Mouse (Mus musculus) myocyte (in vitro differentiated cells): ENCODE results near the gene Dnajb13.

ENCODE experiments used
- E2F4 ChIP-seq: IDR thresholded peaks from one replicate; pipeline ENCODE4 v1.6.1; 2011; ENCODE audit warnings: mild to moderate bottlenecking, control low read depth, moderate library complexity; ENCODE audit not compliant: insufficient read depth
- POLR2A ChIP-seq: IDR thresholded peaks from one replicate; pipeline ENCODE4 v1.6.1; 2011; ENCODE audit warnings: low read depth, mild to moderate bottlenecking, control low read depth, moderate library complexity; ENCODE audit not compliant: insufficient read length
- TCF12 ChIP-seq: IDR thresholded peaks from one replicate; pipeline ENCODE4 v1.6.1; 2011; ENCODE audit warnings: mild to moderate bottlenecking, control low read depth; ENCODE audit not compliant: poor library complexity, insufficient read depth, severe bottlenecking

GRCm38 (mm10) chr7:100474680-100475079, 40.1 kb downstream of the Dnajb13 start:
- no peak for TF ChIP-seq TCF12
- TF ChIP-seq POLR2A: no peak
- no peak for TF ChIP-seq E2F4
